Mouse (Mus musculus) heart, postnatal 0 days (tissue): Measurements from ENCODE around the gene Mmgt2. TPM values are rescaled to one million over a fixed set of nuclear protein-coding genes. Genes with fewer than 3 reads are reported as not detected.

ENCODE experiments used
- ATAC-seq: fragments of 200-750 bp; cut with Nextera tagmentation; 2 replicates; pipeline ENCODE4 v1.8.0; 2017; ENCODE audit warnings: low read depth, moderate number of reproducible peaks, moderate library complexity; ENCODE audit not compliant: insufficient read depth
- DNase-seq: peaks from one replicate; pipeline ENCODE4 v3.0.0-alpha.2; 2016; ENCODE audit warnings: low spot score
- H3K27ac ChIP-seq: fragments of 300-500 bp; sonication (generic); 2 replicates; pipeline ENCODE4 v1.5.1; 2014; ENCODE audit warnings: low read depth, mild to moderate bottlenecking
- H3K27me3 ChIP-seq: fragments of 300-500 bp; sonication (generic); 2 replicates; pipeline ENCODE4 v1.6.1; 2014; ENCODE audit warnings: low read length, mixed read lengths; ENCODE audit not compliant: control insufficient read depth, insufficient read depth
- H3K36me3 ChIP-seq: fragments of 300-500 bp; sonication (generic); replicated peaks from 2 replicates; pipeline ENCODE4 v1.6.1; 2014; ENCODE audit warnings: low read length, mixed read lengths; ENCODE audit not compliant: control insufficient read depth, insufficient read depth
- H3K4me1 ChIP-seq: fragments of 300-500 bp; sonication (generic); 2 replicates; pipeline ENCODE4 v1.6.1; 2014; ENCODE audit warnings: antibody characterized with exemption; ENCODE audit not compliant: control insufficient read depth, insufficient read depth
- H3K4me2 ChIP-seq: fragments of 300-500 bp; sonication (generic); 2 replicates; pipeline ENCODE4 v1.6.1; 2014; ENCODE audit warnings: low read depth, mild to moderate bottlenecking, low read length, moderate library complexity
- H3K4me3 ChIP-seq: fragments of 300-500 bp; sonication (generic); 2 replicates; pipeline ENCODE4 v1.5.1; 2014; ENCODE audit warnings: low read depth, low read length
- H3K9ac ChIP-seq: fragments of 300-500 bp; sonication (generic); replicated peaks from 2 replicates; pipeline ENCODE4 v1.6.1; 2014; ENCODE audit warnings: low read depth, low read length, mixed read lengths
- H3K9me3 ChIP-seq: fragments of 300-500 bp; sonication (generic); replicated peaks from 2 replicates; pipeline ENCODE4 v1.6.1; 2016; ENCODE audit warnings: low read length; ENCODE audit not compliant: control insufficient read depth
- CTCF ChIP-seq: IDR thresholded peaks from 2 replicates; pipeline ENCODE4 v1.5.1; 2016; ENCODE audit warnings: antibody characterized with exemption, control low read depth, low read depth
- EP300 ChIP-seq: IDR thresholded peaks from 2 replicates; pipeline ENCODE4 v1.6.1; 2016; ENCODE audit warnings: antibody characterized with exemption, low read depth
- WGBS: fragments of 180-500 bp; shearing (Covaris S2); extraction: QIAGEN DNeasy Blood & Tissue Kit; methylation state at CpG from one replicate; pipeline ENCODE4 v1.1.7; 2014; 5-methylcytosine and 5-hydroxymethylcytosine counted together
- polyA plus RNA-seq: library from polyadenylated mRNA; unstranded; fragments of >200 nt; fragmentation: Nextera tagmentation; extraction: Ambion mirVana; gene quantifications from 2 replicates; pipeline ENCODE4 v1.2.1, GENCODE M21; 2015
- total RNA-seq: library from RNA; depleted of rRNA; stranded (reverse); fragments of >200 nt; gene quantifications from 2 replicates; pipeline ENCODE4 v1.2.3, GENCODE M21; 2014; ENCODE audit warnings: low replicate concordance

Gene Mmgt2
- total and polyA plus RNA-seq, 2 experiments from 2014 or later, result 36.0 to 38.9 TPM

DNA sequence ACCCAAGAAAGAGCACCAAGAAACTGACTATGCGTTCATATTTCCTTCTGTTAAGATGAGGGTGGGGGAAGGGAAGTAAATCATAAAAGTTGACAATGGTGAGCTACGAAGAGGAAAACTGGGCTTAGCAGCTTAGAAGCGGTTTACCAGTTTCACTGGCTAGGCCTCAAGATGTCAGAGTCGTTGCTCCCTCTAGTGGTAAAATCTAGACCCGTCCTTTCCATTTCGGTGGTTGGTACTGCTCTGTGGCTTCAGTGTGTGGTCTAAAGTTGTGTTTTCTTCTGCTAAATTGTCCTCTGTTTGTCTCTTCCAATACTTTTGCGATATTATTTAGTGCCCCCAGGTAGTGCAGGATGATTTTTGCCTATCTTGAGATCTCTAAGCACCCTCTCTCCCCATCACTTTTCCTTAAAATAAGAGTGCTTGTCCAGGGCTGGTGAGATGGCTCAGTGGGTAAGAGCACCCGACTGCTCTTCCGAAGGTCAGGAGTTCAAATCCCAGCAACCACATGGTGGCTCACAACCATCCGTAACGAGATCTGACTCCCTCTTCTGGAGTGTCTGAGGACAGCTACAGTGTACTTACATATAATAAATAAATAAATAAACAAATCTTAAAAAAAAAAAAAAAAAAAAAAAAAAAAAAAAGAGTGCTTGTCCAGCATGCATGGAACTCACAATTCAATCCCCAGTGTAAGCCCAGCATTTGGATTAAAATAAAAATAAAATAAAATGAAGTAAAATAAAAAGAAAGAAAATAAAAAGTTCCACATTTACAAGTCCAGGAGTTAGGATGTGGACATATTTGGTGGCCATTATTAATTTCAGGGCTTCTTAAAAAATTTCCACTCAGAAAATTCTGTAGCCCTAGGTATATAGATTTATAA, 45.1 kb downstream of the Mmgt2 start:
- Histone ChIP-seq H3K27me3 (no peaks in the 10 kb centered on the region), H3K36me3 (no peaks in the 10 kb centered on the region), H3K4me3 (no peak overlapping the region), H3K4me2 (no peak overlapping the region), H3K4me1 (no peaks in the 10 kb centered on the region), H3K9ac (no peak overlapping the region), H3K9me3 (no peaks in the 10 kb centered on the region), H3K27ac (no peak overlapping the region)
- DNase-seq (peak; percentile 81), ATAC-seq (peak; percentile 83)
- 26% methylated on average over 9 of the region's 11 CpGs for WGBS
- TF ChIP-seq EP300, result no peak
- TF ChIP-seq CTCF, result peak; percentile 75

DNA sequence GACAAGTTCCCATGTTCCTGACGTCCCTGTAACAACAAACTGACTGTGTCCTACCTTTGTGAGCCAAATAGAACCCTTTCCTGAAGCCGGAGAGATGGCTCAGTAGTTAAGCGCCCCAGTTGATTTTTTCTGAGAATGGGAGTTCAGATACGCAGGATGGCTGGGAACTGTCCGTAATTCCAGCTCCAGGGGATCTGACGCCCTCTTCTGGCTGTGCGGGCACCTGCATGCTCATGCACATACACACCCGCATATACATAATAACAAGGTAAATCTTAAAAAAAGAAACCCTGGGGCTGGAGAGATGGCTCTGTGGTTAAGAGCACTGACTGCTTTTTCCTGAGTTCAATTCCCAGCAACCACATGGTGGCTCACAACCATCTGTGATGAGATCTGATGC, 46.7 kb downstream of the Mmgt2 start:
- H3K27ac ChIP-seq, result no peak overlapping the region
- no peak overlapping the region for H3K9ac ChIP-seq
- no peak overlapping the region for H3K4me2 ChIP-seq
- DNase-seq (no peak), ATAC-seq (no peak)
- H3K27me3 ChIP-seq, result no peaks in the 10 kb centered on the region
- TF ChIP-seq CTCF (no peak), EP300 (no peak)
- H3K36me3 ChIP-seq, result no peaks in the 10 kb centered on the region
- no peaks in the 10 kb centered on the region for H3K9me3 ChIP-seq
- H3K4me3 ChIP-seq, result no peak overlapping the region
- no peaks in the 10 kb centered on the region for H3K4me1 ChIP-seq
- 91% methylated on average over 8 of the region's 8 CpGs for WGBS

- no peak overlapping the region for H3K27ac ChIP-seq
- H3K4me1 ChIP-seq, result no peaks in the 10 kb centered on the region
- H3K4me3 ChIP-seq, result no peak overlapping the region
- no peak for TF ChIP-seq EP300
- no peak for TF ChIP-seq CTCF
- WGBS, result 61% methylated on average over 4 of the region's 4 CpGs
- H3K4me2 ChIP-seq, result no peak overlapping the region
- H3K9ac ChIP-seq, result no peak overlapping the region
- H3K9me3 ChIP-seq, result no peaks in the 10 kb centered on the region
- ATAC-seq, result no peak
- no peaks in the 10 kb centered on the region for H3K27me3 ChIP-seq
- no peaks in the 10 kb centered on the region for H3K36me3 ChIP-seq
- no peak for DNase-seq
Observed at GRCm38 (mm10) chr11:62699749-62700148, 51.3 kb downstream of the Mmgt2 start.

DNA sequence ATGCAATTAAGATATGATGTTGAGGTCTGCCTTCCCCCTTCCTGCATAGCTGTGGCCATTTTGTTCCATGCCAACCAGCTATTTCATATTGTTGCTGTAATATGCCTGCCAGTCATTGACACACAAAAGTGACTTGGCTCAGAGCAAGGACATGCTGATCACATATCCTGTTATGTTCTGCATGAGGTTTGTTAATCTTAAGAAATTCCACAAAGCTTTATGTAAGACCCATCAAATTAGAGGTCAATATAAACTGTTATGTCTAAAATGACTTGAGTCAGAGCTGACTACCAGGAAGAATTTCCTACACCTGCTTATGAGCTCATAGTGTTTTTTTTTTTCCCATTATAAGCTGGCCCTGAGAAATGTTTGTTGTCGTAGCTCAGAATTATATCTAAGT, 52.8 kb downstream of the Mmgt2 start:
- no peak for DNase-seq

DNA sequence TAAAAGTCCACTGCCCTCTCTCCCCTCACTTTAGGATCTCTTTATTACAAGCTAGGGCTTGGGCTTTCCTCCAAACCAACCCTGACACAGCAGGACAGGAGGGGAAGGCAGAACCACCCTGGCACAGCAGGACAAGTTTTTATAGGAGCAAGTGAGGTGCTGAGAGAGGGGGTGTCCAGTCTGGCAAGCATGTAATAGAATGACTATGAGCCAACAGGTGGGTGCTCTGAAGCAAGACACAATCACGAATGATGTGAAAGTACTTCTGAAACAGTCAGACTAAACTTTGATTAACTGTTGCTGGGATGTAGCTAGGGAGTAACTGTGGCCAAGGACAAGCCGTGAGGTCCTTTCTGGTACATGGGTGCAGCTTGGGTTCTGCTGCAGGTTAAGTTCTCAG, 57.7 kb downstream of the Mmgt2 start:
- WGBS, result 86% methylated on average over 2 of the region's 2 CpGs
- H3K27me3 ChIP-seq, result no peaks in the 10 kb centered on the region
- H3K36me3 ChIP-seq, result no peaks in the 10 kb centered on the region
- no peak overlapping the region for H3K4me3 ChIP-seq
- H3K4me2 ChIP-seq, result no peak overlapping the region
- no peak for DNase-seq
- TF ChIP-seq CTCF, result no peak
- no peak for TF ChIP-seq EP300
- H3K9me3 ChIP-seq, result no peaks in the 10 kb centered on the region
- H3K4me1 ChIP-seq, result no peaks in the 10 kb centered on the region
- H3K27ac ChIP-seq, result no peak overlapping the region
- ATAC-seq, result no peak
- H3K9ac ChIP-seq, result no peak overlapping the region

More for the DNA sequence above, 52.8 kb downstream of the Mmgt2 start:
- Histone ChIP-seq H3K4me3 (no peak overlapping the region), H3K9me3 (no peaks in the 10 kb centered on the region), H3K4me1 (no peaks in the 10 kb centered on the region), H3K27ac (no peak overlapping the region), H3K36me3 (no peaks in the 10 kb centered on the region), H3K4me2 (no peak overlapping the region), H3K27me3 (no peaks in the 10 kb centered on the region), H3K9ac (no peak overlapping the region)
- ATAC-seq, result no peak
- TF ChIP-seq CTCF (no peak), EP300 (no peak)
- WGBS, result 74% methylated on average over 1 of the region's 1 CpGs
